In the genomic region with DNA sequence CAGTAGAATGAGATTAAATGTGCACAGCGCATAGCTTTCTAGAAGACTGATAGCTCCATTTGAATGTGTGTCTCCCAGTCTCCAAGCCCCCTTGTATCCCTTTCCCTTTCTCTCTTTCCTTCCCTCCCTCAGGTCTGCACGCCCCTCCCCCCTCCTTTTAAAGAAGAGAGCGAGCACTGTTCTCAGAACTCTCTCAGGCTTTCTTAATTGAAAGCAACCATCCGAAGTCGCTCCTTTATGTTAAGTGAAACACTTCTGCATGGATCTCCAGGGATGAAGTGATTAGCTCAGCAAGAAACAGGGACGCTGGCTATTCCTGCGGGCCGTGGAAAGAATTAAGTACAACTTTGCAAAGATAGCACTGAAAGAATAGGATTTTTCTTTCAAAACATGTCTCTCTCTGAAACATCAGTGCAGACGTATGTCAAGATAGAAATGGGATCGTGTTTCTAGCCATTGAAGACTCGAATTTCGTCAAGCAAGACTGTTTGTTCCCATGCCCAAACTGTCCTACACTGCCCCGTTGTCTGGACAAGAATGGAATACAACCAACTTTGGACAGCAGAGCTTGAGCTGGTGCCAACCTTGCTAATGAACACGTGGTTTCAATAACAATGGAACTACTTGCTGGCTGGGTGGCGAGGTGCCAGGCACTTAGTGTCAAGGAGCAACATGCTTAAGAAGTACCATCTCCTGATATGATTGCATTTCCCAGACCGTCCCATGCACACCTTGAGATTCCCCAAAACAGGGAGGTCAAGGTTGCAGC, we compare ENCODE assay signal across 8 mouse cellular contexts.
DNase-seq lines count a peak whose midpoint lies in the region; ATAC-seq lines count a peak whose summit lies in the region.

No protein-coding gene starts in this region.

- H3K4me2 ChIP-seq in hindbrain, embryonic 16.5 days (ENCODE audit: low read length): peak overlapping the region; percentile 45
- peak overlapping the region; percentile 25 for H3K4me2 ChIP-seq in midbrain, embryonic 15.5 days

- no peak overlapping the region; the same call in 1 of the 2 replicates for H3K9ac ChIP-seq in hindbrain, embryonic 16.5 days (ENCODE audit: low read depth, low read length)
- no peak overlapping the region for H3K9ac ChIP-seq in midbrain, embryonic 15.5 days

- H3K27me3 ChIP-seq in hindbrain, embryonic 16.5 days (replicated peaks; ENCODE audit: control insufficient read depth, insufficient read depth, low read length): no peaks in the 10 kb centered on the region
- H3K27me3 ChIP-seq in midbrain, embryonic 15.5 days (replicated peaks): no peaks in the 10 kb centered on the region

- no peaks in the 10 kb centered on the region for H3K9me3 ChIP-seq in hindbrain, embryonic 16.5 days (ENCODE audit: control insufficient read depth, low read length)
- no peaks in the 10 kb centered on the region for H3K9me3 ChIP-seq in midbrain, embryonic 15.5 days

- H3K4me3 ChIP-seq in hindbrain, embryonic 16.5 days (ENCODE audit: low read length): no peak overlapping the region
- no peak overlapping the region for H3K4me3 ChIP-seq in midbrain, embryonic 15.5 days

- peaks cover 16% of the 10 kb centered on the region for H3K4me1 ChIP-seq in hindbrain, embryonic 16.5 days (ENCODE audit: control insufficient read depth, insufficient read depth, low read depth, low read length)
- peaks cover 21% of the 10 kb centered on the region for H3K4me1 ChIP-seq in midbrain, embryonic 15.5 days

- no peak for ATAC-seq in cerebellum, adult (ENCODE audit: insufficient number of reproducible peaks, low FRiP score, low TSS enrichment)
- peak; percentile 79 for ATAC-seq in hindbrain, embryonic 16.5 days
- 0 out of 2 replicates have a peak, but pooled peaks have one; percentile 14 for ATAC-seq in midbrain, embryonic 15.5 days (replicated peaks)
- ATAC-seq in activated CD4-positive, CD25-positive, alpha-beta regulatory T cell, adult 4 months: no peak

- H3K36me3 ChIP-seq in hindbrain, embryonic 16.5 days (ENCODE audit: control insufficient read depth, insufficient read depth, low read length): no peaks in the 10 kb centered on the region
- no peaks in the 10 kb centered on the region for H3K36me3 ChIP-seq in midbrain, embryonic 15.5 days (replicated peaks)

- WGBS in hindbrain, embryonic 16.5 days: 19% methylated on average over 16 of the region's 16 CpGs
- 17% methylated on average over 16 of the region's 16 CpGs for WGBS in midbrain, embryonic 15.5 days

- H3K27ac ChIP-seq in hindbrain, embryonic 16.5 days (ENCODE audit: low read depth, low read length): no peak overlapping the region
- no peak overlapping the region for H3K27ac ChIP-seq in midbrain, embryonic 15.5 days

- peak; percentile 10 for DNase-seq in cerebellum, adult 11 months
- peak; percentile 61 for DNase-seq in embryo, embryonic 11 days
- peak; percentile 10 to 55 for DNase-seq in left cerebral cortex, adult 18-20 months (ENCODE audit: low spot score in 2 of 2)
- DNase-seq in thymus, postnatal 36 days: no peak

Comparison
In these comparisons a context has a peak if more than half of its experiments do, and no peak if none do; other contexts are left out.
1. DNase-seq: peak in cerebellum, adult 11 months (single experiment), embryo, embryonic 11 days (single experiment) and left cerebral cortex, adult 18-20 months (2 of 2); none in thymus, postnatal 36 days (0 of 2).
2. ATAC-seq: peak in hindbrain, embryonic 16.5 days (single experiment) and midbrain, embryonic 15.5 days (single experiment); none in cerebellum, adult (single experiment) and activated CD4-positive, CD25-positive, alpha-beta regulatory T cell, adult 4 months (single experiment).